Comparison of ENCODE assay signal across 21 mouse cellular contexts in the genomic region with DNA sequence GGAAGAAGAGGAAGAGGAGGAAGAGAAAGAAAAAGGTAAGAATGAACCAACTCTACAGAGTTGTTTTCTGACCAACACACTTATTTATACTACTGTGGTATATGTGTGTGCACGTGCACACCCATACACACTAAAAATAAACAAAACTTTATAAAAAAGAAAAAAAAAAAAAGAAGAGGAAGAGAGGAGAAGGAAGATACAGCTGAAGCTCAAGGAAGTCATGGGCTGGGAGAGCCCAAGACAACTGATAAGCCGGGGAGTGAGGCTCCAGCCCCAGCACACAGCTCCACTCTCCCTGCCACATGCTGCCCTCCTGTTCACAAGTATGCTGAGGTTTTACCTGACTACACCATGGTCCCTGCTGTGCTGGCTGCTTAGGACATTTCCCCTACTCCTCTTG. TPM values are rescaled to one million over a fixed set of nuclear protein-coding genes. Genes with fewer than 3 reads are reported as not detected.
DNase-seq lines count a peak whose midpoint lies in the region; ATAC-seq and TF ChIP-seq lines count a peak whose summit lies in the region.
"Had no signal": no experiment of that assay in that cellular context is flagged by ENCODE, and none has a peak within 500 bp of the region (broad histone marks: within the 10 kb centered on the region; RNA-seq: fewer than 3 reads in every experiment).

No protein-coding gene starts in this region.

- H3K4me3 ChIP-seq in MEL (ENCODE audit: control insufficient read depth in 1 of 2, insufficient read depth in 1 of 2, low read depth in 2 of 2, low read length in 2 of 2): peak overlapping the region; percentile 49 to 60
- H3K4me3 ChIP-seq in liver, embryonic 11.5 days (ENCODE audit: low read depth, low read length): no peak overlapping the region
- H3K4me3 ChIP-seq: embryonic facial prominence, embryonic 12.5 days; forebrain, embryonic 15.5 days; heart, embryonic 13.5 days had no signal

- peaks cover 0 to 12% of the 10 kb centered on the region in 2 experiments; a peak in 3 of 4 replicates for H3K4me1 ChIP-seq in MEL (ENCODE audit: control insufficient read depth in 1 of 2, insufficient read depth in 2 of 2, low read length in 2 of 2)
- H3K4me1 ChIP-seq in liver, embryonic 11.5 days (replicated peaks; ENCODE audit: control insufficient read depth, insufficient read depth, low read length): peaks cover 20% of the 10 kb centered on the region

- H3K9ac ChIP-seq in MEL (ENCODE audit: control insufficient read depth, low read depth, low read length, poor library complexity, severe bottlenecking): peak overlapping the region; percentile 59
- H3K9ac ChIP-seq in liver, embryonic 11.5 days (ENCODE audit: low read depth, low read length): no peak overlapping the region
- H3K9ac ChIP-seq: embryonic facial prominence, embryonic 12.5 days; forebrain, embryonic 15.5 days; heart, embryonic 13.5 days had no signal

- 0 out of 2 replicates have a peak overlapping the region, but pooled peaks have one; percentile 27 for H3K4me2 ChIP-seq in liver, embryonic 11.5 days
- H3K4me2 ChIP-seq: embryonic facial prominence, embryonic 12.5 days; forebrain, embryonic 15.5 days; heart, embryonic 13.5 days had no signal

- TF ChIP-seq EP300 in MEL (IDR thresholded peaks at IDR 0.05; ENCODE audit: low read depth in 1 of 2, low read length in 2 of 2): peak; percentile 55 to 65; a peak in 1 of 4 replicates

- H3K9me3 ChIP-seq in MEL (replicated peaks; ENCODE audit: insufficient read depth, low read length): no peaks in the 10 kb centered on the region
- no peaks in the 10 kb centered on the region for H3K9me3 ChIP-seq in liver, embryonic 11.5 days (ENCODE audit: control insufficient read depth, low read length)
- H3K9me3 ChIP-seq: embryonic facial prominence, embryonic 12.5 days; forebrain, embryonic 15.5 days; heart, embryonic 13.5 days had no signal

- 20% methylated on average over 2 of the region's 2 CpGs for WGBS in liver, embryonic 11.5 days

- no peaks in the 10 kb centered on the region for H3K27me3 ChIP-seq in MEL (ENCODE audit: control insufficient read depth in 1 of 2, insufficient read depth in 2 of 2, low read length in 2 of 2)
- peaks cover 20% of the 10 kb centered on the region for H3K27me3 ChIP-seq in liver, embryonic 11.5 days (replicated peaks; ENCODE audit: control insufficient read depth, insufficient read depth, low read length)
- H3K27me3 ChIP-seq: Patski had no signal

- no peaks in the 10 kb centered on the region; the same call in 1 of the 2 replicates for H3K79me2 ChIP-seq in MEL (ENCODE audit: control insufficient read depth, insufficient read depth, low read length, poor library complexity)

- TF ChIP-seq RAD21 in MEL (IDR thresholded peaks at IDR 0.05; ENCODE audit: low read depth, low read length): no peak

- H3K36me3 ChIP-seq in MEL (ENCODE audit: control insufficient read depth in 1 of 2, insufficient read depth in 2 of 2, low read length in 2 of 2): peaks cover 0 to 8% of the 10 kb centered on the region in 2 experiments; a peak in 2 of 4 replicates
- H3K36me3 ChIP-seq in liver, embryonic 11.5 days (ENCODE audit: control insufficient read depth, insufficient read depth, low read length): no peaks in the 10 kb centered on the region
- H3K36me3 ChIP-seq: embryonic facial prominence, embryonic 12.5 days; forebrain, embryonic 15.5 days; heart, embryonic 13.5 days had no signal

- H3K27ac ChIP-seq in MEL (ENCODE audit: control insufficient read depth, low read depth, low read length): peak overlapping the region; percentile 74
- no peak overlapping the region for H3K27ac ChIP-seq in liver, embryonic 11.5 days (ENCODE audit: low read depth, low read length)
- H3K27ac ChIP-seq: embryonic facial prominence, embryonic 12.5 days; forebrain, embryonic 15.5 days; heart, embryonic 13.5 days had no signal

- no peak for ATAC-seq in CD4-positive, CD25-positive, alpha-beta regulatory T cell, adult 4 months
- peak; percentile 62 for ATAC-seq in liver, embryonic 11.5 days (replicated peaks; ENCODE audit: low FRiP score)
- 0 out of 2 replicates have a peak, but pooled peaks have one; percentile 19 for ATAC-seq in megakaryocyte progenitor cell, adult 5-6 weeks (replicated peaks; ENCODE audit: poor library complexity)
- ATAC-seq: activated CD4-positive, CD25-positive, alpha-beta regulatory T cell, adult 4 months; forebrain, embryonic 15.5 days; hindbrain, embryonic 16.5 days; Patski had no signal

- DNase-seq in CD4-positive, CD25-positive, alpha-beta regulatory T cell, adult 2 months (ENCODE audit: low read depth, low spot score): peak; percentile 21
- peak; percentile 76 for DNase-seq in MEL (ENCODE audit: low read depth, low spot score)
- DNase-seq in liver, embryonic 11.5 days (ENCODE audit: low spot score): no peak
- DNase-seq in cerebellum, adult 11-12 months: no peak
- DNase-seq in neural tube, embryonic 10.5 days (ENCODE audit: extremely low spot score, low spot score): no peak
- DNase-seq in adrenal gland, postnatal 14 days: no peak
- DNase-seq: adrenal gland, postnatal 25 days; B cell, adult 2 months; cerebellum, adult 2 months; cerebellum, postnatal 10 days; gastrocnemius, postnatal 36 days; heart, adult 11 months; heart, postnatal 36 days had no signal

- no peak for TF ChIP-seq CTCF in MEL (IDR thresholded peaks at IDR 0.05 in 2 of 3, conservative IDR thresholded peaks at IDR 0.05 in 1 of 3; ENCODE audit: control insufficient read depth in 1 of 3, insufficient read depth in 1 of 3, low read depth in 2 of 3, low read length in 3 of 3, poor library complexity in 1 of 3, severe bottlenecking in 1 of 3)

- peak in 1 of 2 experiments; percentile 58; a peak in 2 of 4 replicates for TF ChIP-seq POLR2A in MEL (IDR thresholded peaks at IDR 0.05; ENCODE audit: control insufficient read depth in 1 of 2, insufficient read depth in 1 of 2, low read depth in 1 of 2, low read length in 2 of 2, poor library complexity in 1 of 2)

TF ChIP-seq in MEL, 35 proteins besides CTCF, POLR2A, EP300 and RAD21 (continues in another document):
- TF ChIP-seq MEF2A (IDR thresholded peaks at IDR 0.05; ENCODE audit: extremely low read depth, insufficient replicate concordance, low read depth, low read length, poor library complexity, severe bottlenecking): no peak
- peak; percentile 81 for TF ChIP-seq MXI1 (IDR thresholded peaks at IDR 0.05; ENCODE audit: low read depth, low read length)
- 0 out of 2 replicates have a peak, but pooled peaks have one; percentile 23 for TF ChIP-seq USF1 (IDR thresholded peaks at IDR 0.05; ENCODE audit: low read depth, low read length)
- TF ChIP-seq GATA1 (IDR thresholded peaks at IDR 0.05; ENCODE audit: low read depth, low read length): peak; percentile 81

RNA-seq across cellular contexts. Expression of gene Dgka, which starts 4.4 kb away (rescaled TPM):
- polyA plus RNA-seq in CD4-positive, CD25-positive, alpha-beta regulatory T cell, adult 4 months (2017; shearing (Covaris generic)): 100 to 1,000 TPM; 322 to 370 TPM
- 0.69 and 1.0 TPM in 2 replicates for total RNA-seq in MEL (2012; rRNA removed)
- polyA plus RNA-seq in MEL (2012; ENCODE audit: insufficient read depth in 1 of 2, insufficient read length in 2 of 2, low read depth in 1 of 2, low replicate concordance in 2 of 2, missing spikeins in 1 of 2): 1 to 10 TPM in 1 of 2 experiments, not detected in 1; 3.5 TPM
- 4.6 and 5.5 TPM in 2 replicates for polyA plus RNA-seq in liver, embryonic 11.5 days (2014; fragmentation: Nextera tagmentation; extraction: Ambion mirVana)
- total RNA-seq in megakaryocyte progenitor cell, adult 5-6 weeks (2015): 9.6 and 13.0 TPM in 2 replicates
- 9.1 and 10.7 TPM in 2 replicates for total RNA-seq in megakaryocyte progenitor cell, adult 5-6 weeks (2017)
- total RNA-seq in adrenal gland, postnatal 14 days (2021): 14.3 and 36.2 TPM in 2 replicates

RNA-seq across cellular contexts. Expression of gene Pym1, which starts 7.4 kb away (rescaled TPM):
- 10 to 100 TPM; 58.0 to 86.6 TPM for polyA plus RNA-seq in CD4-positive, CD25-positive, alpha-beta regulatory T cell, adult 4 months (2017; shearing (Covaris generic))
- total RNA-seq in MEL (2012; rRNA removed): 64.2 and 77.4 TPM in 2 replicates
- polyA plus RNA-seq in MEL (2012; ENCODE audit: insufficient read depth in 1 of 2, insufficient read length in 2 of 2, low read depth in 1 of 2, low replicate concordance in 2 of 2, missing spikeins in 1 of 2): 100 to 1,000 TPM in 1 of 2 experiments, not detected in 1; 107 TPM
- 40.1 and 42.1 TPM in 2 replicates for polyA plus RNA-seq in liver, embryonic 11.5 days (2014; fragmentation: Nextera tagmentation; extraction: Ambion mirVana)
- 36.6 and 37.7 TPM in 2 replicates for total RNA-seq in megakaryocyte progenitor cell, adult 5-6 weeks (2015)
- total RNA-seq in megakaryocyte progenitor cell, adult 5-6 weeks (2017): 38.9 and 53.4 TPM in 2 replicates
- total RNA-seq in adrenal gland, postnatal 14 days (2021): 22.3 and 29.1 TPM in 2 replicates

RNA-seq across cellular contexts. Expression of gene Cdk2, which starts 35.5 kb away (rescaled TPM):
- 10 to 100 TPM; 19.7 to 23.2 TPM for polyA plus RNA-seq in CD4-positive, CD25-positive, alpha-beta regulatory T cell, adult 4 months (2017; shearing (Covaris generic))
- total RNA-seq in MEL (2012; rRNA removed): 34.2 and 40.5 TPM in 2 replicates
- 10 to 100 TPM in 1 of 2 experiments, not detected in 1; 72.4 TPM for polyA plus RNA-seq in MEL (2012; ENCODE audit: insufficient read depth in 1 of 2, insufficient read length in 2 of 2, low read depth in 1 of 2, low replicate concordance in 2 of 2, missing spikeins in 1 of 2)
- polyA plus RNA-seq in liver, embryonic 11.5 days (2014; fragmentation: Nextera tagmentation; extraction: Ambion mirVana): 102 and 117 TPM in 2 replicates
- total RNA-seq in megakaryocyte progenitor cell, adult 5-6 weeks (2015): 83.1 and 98.3 TPM in 2 replicates
- total RNA-seq in megakaryocyte progenitor cell, adult 5-6 weeks (2017): 65.8 and 68.0 TPM in 2 replicates
- 30.7 and 31.1 TPM in 2 replicates for total RNA-seq in adrenal gland, postnatal 14 days (2021)

RNA-seq across cellular contexts. Expression of gene Pmel, which starts 36.3 kb away (rescaled TPM):
- 1 to 10 TPM; 4.8 TPM for polyA plus RNA-seq in CD4-positive, CD25-positive, alpha-beta regulatory T cell, adult 4 months (2017; shearing (Covaris generic))
- total RNA-seq in MEL (2012; rRNA removed): 0.13 and 0.15 TPM in 2 replicates
- polyA plus RNA-seq in MEL (2012; ENCODE audit: insufficient read depth in 1 of 2, insufficient read length in 2 of 2, low read depth in 1 of 2, low replicate concordance in 2 of 2, missing spikeins in 1 of 2): under 1 TPM in 1 of 2 experiments, not detected in 1; 0.45 TPM
- 0.83 and 0.85 TPM in 2 replicates for polyA plus RNA-seq in liver, embryonic 11.5 days (2014; fragmentation: Nextera tagmentation; extraction: Ambion mirVana)
- total RNA-seq in megakaryocyte progenitor cell, adult 5-6 weeks (2015): 0.12 and 0.68 TPM in 2 replicates
- 0.96 TPM in 1 of 2 replicates, not detected in the other for total RNA-seq in megakaryocyte progenitor cell, adult 5-6 weeks (2017)
- 1.5 and 2.3 TPM in 2 replicates for total RNA-seq in adrenal gland, postnatal 14 days (2021)

RNA-seq across cellular contexts. Expression of gene Rab5b, which starts 44.2 kb away (rescaled TPM):
- 100 to 1,000 TPM in 1 of 2 experiments, 10 to 100 TPM in 1; 69.1 to 111 TPM for polyA plus RNA-seq in CD4-positive, CD25-positive, alpha-beta regulatory T cell, adult 4 months (2017; shearing (Covaris generic))
- total RNA-seq in MEL (2012; rRNA removed): 16.2 and 18.7 TPM in 2 replicates
- 10 to 100 TPM; 23.3 to 45.7 TPM for polyA plus RNA-seq in MEL (2012; ENCODE audit: insufficient read depth in 1 of 2, insufficient read length in 2 of 2, low read depth in 1 of 2, low replicate concordance in 2 of 2, missing spikeins in 1 of 2)
- polyA plus RNA-seq in liver, embryonic 11.5 days (2014; fragmentation: Nextera tagmentation; extraction: Ambion mirVana): 46.9 and 47.1 TPM in 2 replicates
- 33.1 and 40.2 TPM in 2 replicates for total RNA-seq in megakaryocyte progenitor cell, adult 5-6 weeks (2015)
- 47.9 and 50.6 TPM in 2 replicates for total RNA-seq in megakaryocyte progenitor cell, adult 5-6 weeks (2017)
- total RNA-seq in adrenal gland, postnatal 14 days (2021): 91.4 and 96.4 TPM in 2 replicates

Comparison
In these comparisons a context has a peak if more than half of its experiments do, and no peak if none do; other contexts are left out.
1. DNase-seq: peak in CD4-positive, CD25-positive, alpha-beta regulatory T cell, adult 2 months (single experiment) and MEL (single experiment); none in liver, embryonic 11.5 days (single experiment), cerebellum, adult 11-12 months (single experiment), neural tube, embryonic 10.5 days (single experiment) and adrenal gland, postnatal 14 days (single experiment).